Mouse (Mus musculus) bone marrow, adult 2 months (tissue): ENCODE measurements around the gene Col25a1.

Experiments
- CTCF ChIP-seq: fragments of 200-500 bp; IDR thresholded peaks from 2 replicates; pipeline ENCODE4 v1.5.1; 2011; ENCODE audit warnings: low read length, control low read depth; ENCODE audit not compliant: control insufficient read depth, insufficient read depth
- POLR2A ChIP-seq: fragments of 200-500 bp; IDR thresholded peaks from 2 replicates; pipeline ENCODE4 v1.6.1; 2011; ENCODE audit warnings: low read depth, mild to moderate bottlenecking, control low read depth, low read length, borderline replicate concordance; ENCODE audit not compliant: control insufficient read depth

- TF ChIP-seq POLR2A (no peak), CTCF (no peak)
Measured at GRCm38 (mm10) chr3:130303597-130303996, 172.3 kb downstream of the Col25a1 start.
